Mouse (Mus musculus): Measurements from ENCODE around the gene Armc12.

Gene Armc12

DNA sequence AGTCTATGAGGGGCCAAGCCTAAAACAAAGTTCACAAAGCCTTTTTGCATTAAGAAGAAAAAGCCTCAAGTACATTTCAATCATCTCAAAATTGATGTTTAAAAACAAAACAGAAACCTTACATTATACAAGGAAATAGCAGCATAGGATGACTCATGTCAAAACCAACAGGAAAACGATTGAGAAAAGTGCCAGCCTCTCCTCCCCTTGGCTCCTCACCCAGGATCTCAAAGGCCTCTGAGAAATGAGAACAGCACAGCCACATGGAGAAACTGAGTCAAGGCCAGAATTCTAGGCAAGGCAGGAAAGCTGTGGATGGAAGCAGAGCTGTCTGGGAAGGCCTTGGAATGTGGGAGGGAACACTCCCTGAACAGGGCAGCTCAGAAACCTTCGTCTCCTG is 58.0 kb downstream of the Armc12 start:
- peak; percentile 80 for DNase-seq (ENCODE audit: low spot score)
